Mouse (Mus musculus): ENCODE data around the gene Gm28053. TPM values are rescaled to one million over a fixed set of nuclear protein-coding genes. Genes with fewer than 3 reads are reported as not detected.
"Not testable (repeated sequence)": the region's sequence is repeated elsewhere in the genome, so short reads cannot be mapped to it uniquely, and the experiment has no call there.

Gene Gm28053
- total and polyA plus RNA-seq, 2 experiments from 2014 or later, result not detected

DNA sequence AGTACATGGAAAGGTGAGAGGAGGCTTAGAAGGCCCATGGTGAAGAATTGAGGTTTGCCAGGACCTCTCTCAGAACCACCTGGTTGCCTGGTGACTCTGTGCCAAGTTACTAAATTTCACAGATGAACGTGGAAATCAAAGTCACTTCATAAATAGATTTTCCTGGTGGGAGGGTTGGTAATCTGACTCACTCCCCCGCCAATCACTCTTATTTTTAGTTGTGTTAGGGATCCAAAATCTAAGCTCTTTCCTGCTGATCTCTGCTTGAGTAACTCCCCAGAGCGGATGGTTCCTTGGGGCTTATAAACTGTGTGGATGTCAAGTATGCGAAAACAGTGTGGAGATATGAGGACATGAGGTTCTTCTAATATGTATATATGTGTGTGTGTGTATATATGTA lies 36.1 kb upstream of the Gm28053 start:
- no peak for ATAC-seq (ENCODE audit: low FRiP score)
- Histone ChIP-seq H3K36me3 (ENCODE audit: insufficient read depth, low read length) (no peaks in the 10 kb centered on the region), H3K27ac (ENCODE audit: low read depth, low read length) (no peak overlapping the region), H3K9me3 (ENCODE audit: low read length) (no peaks in the 10 kb centered on the region), H3K9ac (replicated peaks; ENCODE audit: low read length, poor library complexity, severe bottlenecking) (no peak overlapping the region), H3K4me3 (ENCODE audit: low read depth, low read length) (no peak overlapping the region), H3K4me2 (ENCODE audit: low read depth, low read length, poor library complexity, severe bottlenecking) (no peak overlapping the region), H3K27me3 (ENCODE audit: insufficient read depth, low read length) (no peaks in the 10 kb centered on the region), H3K4me1 (ENCODE audit: insufficient read depth, low read length) (no peaks in the 10 kb centered on the region)
- 66% methylated on average over 4 of the region's 4 CpGs for WGBS
- DNase-seq (ENCODE audit: low spot score), result no peak
- TF ChIP-seq CTCF (IDR thresholded peaks at IDR 0.05), result no peak

- WGBS, result 97% methylated on average over 3 of the region's 4 CpGs
- ATAC-seq (ENCODE audit: low FRiP score); H3K9me3 ChIP-seq (ENCODE audit: low read length); H3K9ac ChIP-seq (replicated peaks; ENCODE audit: low read length, poor library complexity, severe bottlenecking); H3K4me2 ChIP-seq (ENCODE audit: low read depth, low read length, poor library complexity, severe bottlenecking); H3K4me3 ChIP-seq (ENCODE audit: low read depth, low read length); H3K27ac ChIP-seq (ENCODE audit: low read depth, low read length); DNase-seq (ENCODE audit: low spot score); H3K27me3 ChIP-seq (ENCODE audit: insufficient read depth, low read length); H3K4me1 ChIP-seq (ENCODE audit: insufficient read depth, low read length); H3K36me3 ChIP-seq (ENCODE audit: insufficient read depth, low read length): not testable (repeated sequence)
These were observed 35.1 kb upstream of the Gm28053 start for GRCm38 (mm10) chr6:48683263-48683821.

- DNase-seq (ENCODE audit: low spot score) (no peak), ATAC-seq (ENCODE audit: low FRiP score) (no peak)
- Histone ChIP-seq H3K27me3 (ENCODE audit: insufficient read depth, low read length) (no peaks in the 10 kb centered on the region), H3K4me1 (ENCODE audit: insufficient read depth, low read length) (no peaks in the 10 kb centered on the region), H3K4me2 (ENCODE audit: low read depth, low read length, poor library complexity, severe bottlenecking) (no peak within 1 kb of the TSS), H3K9ac (replicated peaks; ENCODE audit: low read length, poor library complexity, severe bottlenecking) (no peak within 1 kb of the TSS), H3K27ac (ENCODE audit: low read depth, low read length) (no peak within 1 kb of the TSS), H3K36me3 (ENCODE audit: insufficient read depth, low read length) (no peaks in the 10 kb centered on the region), H3K4me3 (ENCODE audit: low read depth, low read length) (no peak within 1 kb of the TSS), H3K9me3 (ENCODE audit: low read length) (no peaks in the 10 kb centered on the region)
- 74% methylated on average over 5 of the region's 5 CpGs for WGBS
- no peak for TF ChIP-seq CTCF (IDR thresholded peaks at IDR 0.05)
These were observed 34.1 kb upstream of the Gm28053 start, which contains the start of gene Gimap4 for GRCm38 (mm10) chr6:48684319-48684718. TSS of gene Gimap4 (plus strand) at chr6:48684549.

- H3K27ac ChIP-seq (ENCODE audit: low read depth, low read length), result no peak overlapping the region
- H3K4me3 ChIP-seq (ENCODE audit: low read depth, low read length), result no peak overlapping the region
- H3K4me1 ChIP-seq (ENCODE audit: insufficient read depth, low read length), result no peaks in the 10 kb centered on the region
- no peaks in the 10 kb centered on the region for H3K36me3 ChIP-seq (ENCODE audit: insufficient read depth, low read length)
- TF ChIP-seq CTCF (IDR thresholded peaks at IDR 0.05), result no peak
- DNase-seq (ENCODE audit: low spot score) (no peak), ATAC-seq (ENCODE audit: low FRiP score) (no peak)
- no peak overlapping the region for H3K9ac ChIP-seq (replicated peaks; ENCODE audit: low read length, poor library complexity, severe bottlenecking)
- no peaks in the 10 kb centered on the region for H3K27me3 ChIP-seq (ENCODE audit: insufficient read depth, low read length)
- H3K4me2 ChIP-seq (ENCODE audit: low read depth, low read length, poor library complexity, severe bottlenecking), result no peak overlapping the region
- H3K9me3 ChIP-seq (ENCODE audit: low read length), result no peaks in the 10 kb centered on the region
- WGBS, result 54% methylated on average over 4 of the region's 4 CpGs
These were observed 33.6 kb upstream of the Gm28053 start for GRCm38 (mm10) chr6:48684806-48685205.

GRCm38 (mm10) chr6:48685251-48685650 lies 33.2 kb upstream of the Gm28053 start:
- H3K36me3 ChIP-seq (ENCODE audit: insufficient read depth, low read length), result no peaks in the 10 kb centered on the region
- H3K9ac ChIP-seq (replicated peaks; ENCODE audit: low read length, poor library complexity, severe bottlenecking), result no peak overlapping the region
- H3K9me3 ChIP-seq (ENCODE audit: low read length), result no peaks in the 10 kb centered on the region
- 72% methylated on average over 2 of the region's 2 CpGs for WGBS
- no peak for DNase-seq (ENCODE audit: low spot score)
- no peak overlapping the region for H3K4me2 ChIP-seq (ENCODE audit: low read depth, low read length, poor library complexity, severe bottlenecking)
- no peak overlapping the region for H3K27ac ChIP-seq (ENCODE audit: low read depth, low read length)
- H3K4me3 ChIP-seq (ENCODE audit: low read depth, low read length), result no peak overlapping the region
- TF ChIP-seq CTCF (IDR thresholded peaks at IDR 0.05), result no peak
- H3K4me1 ChIP-seq (ENCODE audit: insufficient read depth, low read length), result no peaks in the 10 kb centered on the region
- no peaks in the 10 kb centered on the region for H3K27me3 ChIP-seq (ENCODE audit: insufficient read depth, low read length)
- ATAC-seq (ENCODE audit: low FRiP score), result no peak

DNA sequence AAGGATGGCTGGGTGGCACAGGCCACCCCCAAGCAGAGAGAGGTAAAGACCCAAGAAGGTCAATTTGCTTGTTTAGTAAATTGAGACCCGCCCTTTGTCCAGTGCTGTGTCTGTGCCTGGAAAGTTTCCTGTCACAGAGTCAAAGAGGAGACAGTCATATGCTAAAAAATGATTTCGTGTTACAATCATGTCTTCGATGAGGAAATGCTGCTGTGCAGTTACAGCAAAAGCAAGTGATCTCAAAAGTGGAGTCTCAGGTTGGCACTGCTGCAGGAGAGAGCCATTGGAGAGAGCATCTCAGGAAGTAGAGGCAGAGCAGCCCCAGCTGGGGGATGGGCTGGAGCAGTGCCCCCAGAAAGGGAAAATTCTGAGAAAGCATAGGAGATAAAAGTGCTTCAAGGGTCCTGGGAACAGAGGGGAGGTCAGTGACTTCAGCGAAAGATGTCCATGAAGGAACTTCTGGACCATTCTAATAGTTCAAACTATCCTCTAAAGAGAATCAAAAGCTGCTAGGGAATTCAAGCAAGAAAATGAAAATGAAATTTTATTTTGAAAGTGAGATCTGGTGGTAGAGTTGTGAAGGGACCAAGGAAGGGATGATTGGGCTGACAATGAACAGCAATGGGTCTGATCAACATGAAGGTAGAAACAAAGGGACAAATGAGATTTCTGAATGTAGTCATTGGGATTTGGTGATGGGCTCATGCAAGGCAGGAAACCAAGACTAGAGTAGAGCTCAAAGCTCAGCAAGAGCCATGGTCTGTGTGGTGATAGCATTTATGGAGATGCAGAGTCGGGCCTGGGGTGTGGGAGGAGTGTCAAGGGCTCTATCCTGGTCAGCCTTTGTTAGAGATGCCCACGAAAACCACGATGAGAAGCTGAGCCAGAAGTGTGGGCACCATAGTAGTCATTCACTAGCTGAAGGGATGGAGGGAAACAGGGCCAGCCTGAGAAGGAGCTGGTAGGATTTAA lies 32.4 kb upstream of the Gm28053 start:
- no peaks in the 10 kb centered on the region for H3K9me3 ChIP-seq (ENCODE audit: low read length)
- no peaks in the 10 kb centered on the region for H3K36me3 ChIP-seq (ENCODE audit: insufficient read depth, low read length)
- no peaks in the 10 kb centered on the region for H3K27me3 ChIP-seq (ENCODE audit: insufficient read depth, low read length)
- H3K4me1 ChIP-seq (ENCODE audit: insufficient read depth, low read length), result no peaks in the 10 kb centered on the region
- no peak overlapping the region for H3K27ac ChIP-seq (ENCODE audit: low read depth, low read length)
- ATAC-seq (ENCODE audit: low FRiP score) (no peak), DNase-seq (ENCODE audit: low spot score) (no peak)
- 82% methylated on average over 7 of the region's 7 CpGs for WGBS
- H3K4me2 ChIP-seq (ENCODE audit: low read depth, low read length, poor library complexity, severe bottlenecking), result no peak overlapping the region
- TF ChIP-seq CTCF (IDR thresholded peaks at IDR 0.05), result no peak
- no peak overlapping the region for H3K4me3 ChIP-seq (ENCODE audit: low read depth, low read length)
- no peak overlapping the region for H3K9ac ChIP-seq (replicated peaks; ENCODE audit: low read length, poor library complexity, severe bottlenecking)
